Mouse (Mus musculus) splenic B cell, adult 2 months (primary cell): ENCODE measurements around the gene A4galt.
A peak's percentile ranks its signal among the peaks of the same experiment; 100 is the strongest.

Experiments
- DNase-seq: peaks from one replicate; pipeline ENCODE4 v3.0.0-alpha.2; 2011; ENCODE audit warnings: low read depth, low spot score
- H3K27me3 ChIP-seq: 2 replicates; pipeline ENCODE4 v1.6.1; 2012; ENCODE audit warnings: mild to moderate bottlenecking, low read length, moderate library complexity, mixed read lengths; ENCODE audit not compliant: control insufficient read depth, poor library complexity, insufficient read depth, severe bottlenecking
- H3K36me3 ChIP-seq: 2 replicates; pipeline ENCODE4 v1.6.1; 2012; ENCODE audit warnings: mild to moderate bottlenecking, low read length, moderate library complexity, mixed read lengths; ENCODE audit not compliant: control insufficient read depth, poor library complexity, insufficient read depth, severe bottlenecking

Gene A4galt

DNA sequence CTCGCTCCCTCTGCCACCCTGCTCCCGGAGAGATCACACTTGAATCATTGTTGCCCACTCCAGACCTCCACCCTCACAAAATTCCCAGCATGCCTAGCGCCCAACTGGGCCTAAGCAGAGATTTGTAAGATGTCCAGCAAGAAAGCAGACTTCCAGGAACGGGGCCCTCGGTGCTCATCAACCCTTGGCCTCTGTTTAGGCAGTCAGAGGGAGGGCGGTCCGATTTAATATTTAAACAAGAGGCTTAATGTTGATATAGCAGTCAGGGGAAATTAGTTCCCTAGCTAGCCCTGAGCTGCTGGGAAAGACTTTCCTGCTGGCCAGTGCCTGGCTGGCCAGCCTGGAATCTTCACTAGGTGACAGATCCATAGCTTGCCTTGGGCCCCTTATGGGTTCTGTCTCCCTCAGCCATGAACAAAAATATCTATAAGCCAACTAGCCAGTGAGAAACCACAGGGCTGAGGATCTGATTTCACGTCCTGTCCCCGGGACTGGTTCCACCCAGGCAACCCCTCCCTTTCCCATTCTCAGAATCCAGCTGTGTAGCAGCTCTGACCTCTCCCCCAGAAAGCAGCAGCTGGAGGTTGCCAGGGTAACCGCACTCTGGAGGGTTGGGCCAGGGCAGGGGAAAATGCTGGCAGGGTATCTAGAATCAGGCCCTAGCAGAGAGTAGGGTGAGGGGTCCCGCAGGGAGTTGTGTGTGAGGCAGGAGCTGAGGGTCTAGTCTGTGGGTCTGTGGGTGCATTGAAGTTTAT lies 28.2 kb downstream of the A4galt start:
- no peak for DNase-seq
- H3K27me3 ChIP-seq = no peaks in the 10 kb centered on the region

GRCm38 (mm10) chr15:83221721-83222120 lies 29.9 kb downstream of the A4galt start:
- Histone ChIP-seq H3K27me3 (no peaks in the 10 kb centered on the region), H3K36me3 (no peaks in the 10 kb centered on the region)
- peak; percentile 17 for DNase-seq

More for the DNA sequence above, 28.2 kb downstream of the A4galt start:
- no peaks in the 10 kb centered on the region for H3K36me3 ChIP-seq

GRCm38 (mm10) chr15:83220368-83221013 lies 31.1 kb downstream of the A4galt start:
- no peak for DNase-seq
- no peaks in the 10 kb centered on the region for H3K27me3 ChIP-seq

DNA sequence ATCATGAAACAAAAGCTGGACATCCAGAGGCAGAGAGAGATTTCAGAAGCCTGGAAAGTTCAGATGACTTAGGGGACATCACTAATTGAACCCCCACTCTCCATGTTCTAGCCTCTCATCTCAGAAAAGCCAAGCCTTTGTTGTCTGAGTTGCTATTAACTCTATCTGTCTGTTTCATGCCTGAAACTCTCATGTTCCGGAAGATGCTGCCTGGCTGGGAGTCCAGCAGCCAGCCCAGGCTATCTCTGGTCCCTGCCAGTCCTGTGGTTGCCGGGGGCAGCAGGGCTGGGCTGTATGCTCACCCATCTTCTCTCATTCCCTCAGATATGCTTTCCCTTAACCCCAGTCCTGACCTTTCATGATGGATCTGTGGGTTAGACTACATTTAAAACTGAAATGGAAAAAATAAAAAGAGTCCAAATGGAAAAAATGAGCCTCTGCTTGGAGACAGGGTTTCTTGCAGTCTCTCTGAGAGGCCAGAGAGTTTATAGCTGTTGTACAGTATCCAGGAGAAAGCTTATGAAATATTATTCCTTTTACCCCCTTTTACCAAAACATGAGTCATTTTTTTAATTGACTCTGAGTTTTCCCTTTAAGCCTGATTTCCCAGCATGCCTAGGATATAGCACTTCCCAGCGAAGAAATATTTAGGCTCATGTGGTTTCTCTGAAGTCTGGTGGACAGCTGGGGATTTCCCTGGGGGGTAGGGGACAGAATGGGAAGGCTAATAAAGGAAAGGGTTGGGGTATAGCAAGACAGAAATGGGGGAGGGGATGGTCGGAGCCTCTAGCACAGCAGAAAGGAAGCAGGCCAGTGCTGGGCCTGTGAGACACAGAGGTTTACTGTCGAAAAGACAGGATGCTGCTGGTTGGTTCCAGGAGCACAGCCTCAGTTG lies 36.0 kb downstream of the A4galt start:
- no peak for DNase-seq
- H3K27me3 ChIP-seq = no peaks in the 10 kb centered on the region

More at GRCm38 (mm10) chr15:83220368-83221013, 31.1 kb downstream of the A4galt start:
- no peaks in the 10 kb centered on the region for H3K36me3 ChIP-seq

GRCm38 (mm10) chr15:83210229-83210628 lies 41.3 kb downstream of the A4galt start:
- H3K27me3 ChIP-seq = no peaks in the 10 kb centered on the region
- H3K36me3 ChIP-seq = no peaks in the 10 kb centered on the region
- peak; percentile 55 for DNase-seq

More for the DNA sequence above, 36.0 kb downstream of the A4galt start:
- H3K36me3 ChIP-seq = no peaks in the 10 kb centered on the region

DNA sequence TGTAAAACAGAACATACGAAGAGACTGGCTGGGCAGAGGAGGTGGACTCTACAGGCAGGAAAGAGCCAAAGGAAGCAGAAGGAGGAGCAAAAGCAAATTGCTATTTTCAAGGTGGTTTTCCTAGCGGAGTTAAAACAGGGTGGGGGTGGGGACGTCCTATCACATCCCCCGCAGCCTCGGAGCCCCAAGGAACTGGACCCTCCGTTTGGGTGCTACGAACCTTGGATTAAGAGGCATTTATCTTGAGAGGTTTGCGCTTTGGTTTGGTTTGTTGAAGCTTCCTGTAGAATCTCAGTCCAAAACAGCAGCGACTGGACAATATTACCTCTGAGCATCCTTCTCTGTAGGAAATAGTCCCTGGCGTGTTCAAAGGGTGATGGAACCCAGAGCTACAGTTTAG lies 41.9 kb downstream of the A4galt start:
- no peak for DNase-seq
- Histone ChIP-seq H3K27me3 (no peaks in the 10 kb centered on the region), H3K36me3 (no peaks in the 10 kb centered on the region)

DNA sequence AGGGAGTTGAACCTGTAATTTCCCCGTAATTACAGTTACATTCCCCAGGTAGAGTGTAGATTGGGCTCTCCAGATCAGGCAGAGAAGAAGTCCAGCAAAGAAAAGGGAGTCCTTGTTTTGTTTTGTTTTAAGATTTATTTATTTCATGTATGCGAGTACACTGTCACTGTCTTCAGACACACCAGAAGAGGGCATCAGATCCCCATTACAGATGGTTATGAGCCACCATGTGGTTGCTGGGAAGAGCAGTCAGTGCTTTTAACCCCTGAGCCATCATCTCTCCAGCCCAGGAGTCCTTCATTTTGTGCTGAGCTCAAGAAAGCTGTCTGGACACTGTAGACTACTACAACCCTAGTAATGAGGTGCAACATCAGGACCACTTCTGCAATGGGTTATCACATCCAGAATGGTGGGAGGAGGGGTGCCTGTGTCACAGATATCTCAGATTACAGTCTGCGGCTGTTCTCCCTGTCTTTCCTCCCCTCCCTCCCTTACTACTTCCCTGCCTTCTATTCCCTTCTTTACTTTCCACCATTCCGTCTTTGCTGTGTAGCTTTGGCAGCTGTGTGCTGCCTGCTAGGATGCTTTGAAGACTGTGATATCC lies 42.4 kb downstream of the A4galt start:
- Histone ChIP-seq H3K36me3 (no peaks in the 10 kb centered on the region), H3K27me3 (no peaks in the 10 kb centered on the region)
- no peak for DNase-seq

GRCm38 (mm10) chr15:83204731-83205451 lies 46.7 kb downstream of the A4galt start:
- no peaks in the 10 kb centered on the region for H3K36me3 ChIP-seq
- H3K27me3 ChIP-seq = no peaks in the 10 kb centered on the region
- peak; percentile 84 for DNase-seq

- DNase-seq = no peak
- no peaks in the 10 kb centered on the region for H3K36me3 ChIP-seq
Observed at GRCm38 (mm10) chr15:83202412-83202811, 49.2 kb downstream of the A4galt start.

GRCm38 (mm10) chr15:83193413-83193812 lies 58.2 kb downstream of the A4galt start:
- no peaks in the 10 kb centered on the region for H3K27me3 ChIP-seq
- DNase-seq = no peak
- H3K36me3 ChIP-seq = no peaks in the 10 kb centered on the region

More at GRCm38 (mm10) chr15:83202412-83202811, 49.2 kb downstream of the A4galt start:
- H3K27me3 ChIP-seq = no peaks in the 10 kb centered on the region

DNA sequence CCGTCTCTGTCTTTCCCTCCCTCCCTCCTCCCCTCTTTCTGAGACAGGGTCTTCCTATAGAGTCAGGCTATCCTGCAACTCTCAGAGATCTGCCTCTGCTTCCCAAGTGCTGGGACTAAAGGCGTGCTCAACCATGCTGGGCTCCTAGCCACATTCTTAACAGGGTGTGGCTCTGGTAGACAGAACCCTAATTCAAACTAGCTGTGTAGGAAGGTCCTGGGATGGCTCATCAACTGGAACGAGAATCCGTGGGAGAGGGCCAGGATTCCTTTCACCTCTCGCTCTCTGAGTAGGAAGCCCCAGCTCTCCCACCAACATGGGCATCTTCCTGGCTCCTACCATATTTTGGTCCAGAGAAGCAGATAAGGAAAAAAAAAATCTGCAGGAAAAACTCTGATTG lies 69.2 kb downstream of the A4galt start:
- Histone ChIP-seq H3K36me3 (no peaks in the 10 kb centered on the region), H3K27me3 (no peaks in the 10 kb centered on the region)
- DNase-seq = no peak

GRCm38 (mm10) chr15:83181800-83182330 lies 69.7 kb downstream of the A4galt start:
- H3K27me3 ChIP-seq = no peaks in the 10 kb centered on the region
- no peak for DNase-seq

DNA sequence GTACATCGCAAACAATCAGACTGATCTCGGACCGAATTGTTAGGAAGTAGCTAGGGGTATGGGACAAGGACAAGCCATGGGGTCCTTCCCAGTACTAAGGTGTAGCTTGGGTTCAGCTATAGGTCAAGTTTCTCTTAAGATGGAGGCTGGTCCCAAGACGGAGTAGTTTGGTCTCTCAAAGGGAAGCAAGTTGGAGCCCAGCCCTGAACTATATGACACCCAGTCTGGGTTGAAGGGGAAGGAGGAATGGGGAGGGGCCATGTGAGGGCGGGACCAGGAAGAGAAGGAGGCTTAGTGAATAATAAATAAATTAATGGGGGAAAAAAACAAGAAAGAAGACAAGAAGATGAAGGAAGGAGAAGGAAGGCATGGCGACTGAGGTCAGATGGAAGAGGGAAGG lies 71.6 kb downstream of the A4galt start:
- H3K27me3 ChIP-seq = no peaks in the 10 kb centered on the region
- H3K36me3 ChIP-seq = no peaks in the 10 kb centered on the region
- no peak for DNase-seq

More at GRCm38 (mm10) chr15:83181800-83182330, 69.7 kb downstream of the A4galt start:
- no peaks in the 10 kb centered on the region for H3K36me3 ChIP-seq
